Mouse (Mus musculus): ENCODE results near the gene Wwox.

- TF ChIP-seq ZC3H11A (IDR thresholded peaks at IDR 0.05; ENCODE audit: borderline replicate concordance, low read depth, low read length) (no peak), CHD2 (IDR thresholded peaks at IDR 0.05; ENCODE audit: low read depth, low read length) (no peak)
Measured at GRCm38 (mm10) chr8:114501906-114502305, 62.5 kb downstream of the Wwox start.

Measured in ES-E14 (cell line).